Mouse (Mus musculus) spleen, adult 2 months (tissue): ENCODE results near the gene Inpp5f. TPM values are rescaled to one million over a fixed set of nuclear protein-coding genes. Genes with fewer than 3 reads are reported as not detected.

Source experiments
- DNase-seq, 2 experiments: peaks; one replicate each; pipeline versions ENCODE4 v3.0.0 to v3.0.0-alpha.2; 2012 to 2021; ENCODE audit warnings: low spot score in 2 of 2, low read depth in 1 of 2
- H3K27ac ChIP-seq: fragments of 200-500 bp; 2 replicates; pipeline ENCODE4 v1.5.1; 2012; ENCODE audit warnings: low read length, inconsistent platforms; ENCODE audit not compliant: insufficient read depth
- H3K27me3 ChIP-seq: fragments of 200-500 bp; 2 replicates; pipeline ENCODE4 v1.6.1; 2012; ENCODE audit warnings: mild to moderate bottlenecking, moderate library complexity, low read length, inconsistent platforms; ENCODE audit not compliant: control insufficient read depth, insufficient read depth
- H3K36me3 ChIP-seq: fragments of 200-500 bp; 2 replicates; pipeline ENCODE4 v1.6.1; 2012; ENCODE audit warnings: mild to moderate bottlenecking, low read length, inconsistent platforms; ENCODE audit not compliant: control insufficient read depth, insufficient read depth
- H3K4me1 ChIP-seq: fragments of 200-500 bp; 2 replicates; pipeline ENCODE4 v1.6.1; 2011; ENCODE audit warnings: inconsistent platforms; ENCODE audit not compliant: control insufficient read depth, insufficient read depth, insufficient read length
- H3K4me3 ChIP-seq: fragments of 200-500 bp; 2 replicates; pipeline ENCODE4 v1.5.1; 2011; ENCODE audit warnings: mild to moderate bottlenecking, inconsistent platforms; ENCODE audit not compliant: insufficient read depth, insufficient read length; ENCODE audit errors: extremely low read depth
- CTCF ChIP-seq: fragments of 200-500 bp; IDR thresholded peaks from 2 replicates; pipeline ENCODE4 v1.5.1; 2011; ENCODE audit warnings: mild to moderate bottlenecking, inconsistent platforms; ENCODE audit not compliant: insufficient read depth, insufficient read length, insufficient replicate concordance; ENCODE audit errors: extremely low read depth
- POLR2A ChIP-seq: fragments of 200-500 bp; IDR thresholded peaks from 2 replicates; pipeline ENCODE4 v1.6.1; 2011; ENCODE audit warnings: low read depth, low read length, inconsistent platforms
- WGBS: fragments of 180-500 bp; shearing (Covaris S2); methylation state at CpG from one replicate; pipeline ENCODE4 v1.1.7; 2018; 5-methylcytosine and 5-hydroxymethylcytosine counted together
- polyA plus RNA-seq: library from polyadenylated mRNA; depleted of rRNA; stranded (reverse); fragments of >200 nt; gene quantifications from 2 replicates; pipeline ENCODE4 v1.2.3, GENCODE M21; 2012

Gene Inpp5f
- polyA plus RNA-seq, 1 experiment = 6.8 TPM

DNA sequence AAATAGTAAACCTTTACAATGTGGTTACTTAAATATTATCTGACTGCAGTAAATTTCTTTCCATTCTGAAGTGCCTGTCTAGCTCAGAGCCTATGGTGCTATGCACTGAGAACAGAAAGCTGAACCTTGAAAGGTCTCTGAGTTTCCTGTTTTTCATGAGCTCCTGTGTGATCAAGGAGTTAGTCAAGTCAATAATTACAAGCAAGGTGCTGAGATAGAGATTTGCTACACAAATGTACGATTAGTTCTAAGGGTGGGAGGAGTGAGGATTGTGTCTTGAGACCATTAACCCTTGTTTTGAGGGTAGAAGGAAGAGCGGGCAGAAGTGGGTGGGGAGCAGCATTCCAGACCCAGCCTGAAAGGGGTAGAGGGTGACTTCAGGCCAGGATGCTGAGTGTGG lies 16.1 kb downstream of the Inpp5f start:
- Histone ChIP-seq H3K4me3 (no peak overlapping the region), H3K4me1 (peaks cover 26% of the 10 kb centered on the region), H3K27ac (peak overlapping the region; percentile 98), H3K27me3 (no peaks in the 10 kb centered on the region), H3K36me3 (no peaks in the 10 kb centered on the region)
- TF ChIP-seq POLR2A (no peak; the same call in 1 of the 2 replicates), CTCF (no peak)
- 46% methylated on average over 2 of the region's 2 CpGs for WGBS
- no peak for DNase-seq

DNA sequence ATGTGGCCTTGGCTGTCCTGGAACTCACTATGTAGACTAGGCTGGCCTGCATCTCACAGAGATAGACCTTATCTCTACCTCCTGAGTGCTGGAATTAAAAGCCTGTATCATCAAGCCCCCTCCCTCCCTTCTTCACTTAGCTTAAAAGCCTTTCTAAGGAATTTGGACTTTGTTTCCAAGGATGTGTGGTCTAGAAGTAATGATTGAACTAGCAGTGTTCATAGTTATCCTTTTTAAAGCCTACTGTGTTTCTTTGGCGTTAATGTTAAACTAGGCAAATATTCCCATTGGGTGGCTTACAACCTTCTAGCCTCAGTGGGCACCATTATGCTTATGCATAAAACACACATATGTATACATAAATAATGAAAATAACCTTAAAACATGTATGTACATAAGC lies 16.6 kb downstream of the Inpp5f start:
- peaks cover 28% of the 10 kb centered on the region for H3K4me1 ChIP-seq
- TF ChIP-seq POLR2A = no peak
- TF ChIP-seq CTCF = no peak
- 94% methylated on average over 1 of the region's 1 CpGs for whole genome bisulfite sequencing
- no peak overlapping the region for H3K4me3 ChIP-seq
- peak overlapping the region; percentile 98 for H3K27ac ChIP-seq
- H3K27me3 ChIP-seq = no peaks in the 10 kb centered on the region
- no peak for DNase-seq
- no peaks in the 10 kb centered on the region for H3K36me3 ChIP-seq

GRCm38 (mm10) chr7:128633156-128633555 lies 22.0 kb downstream of the Inpp5f start:
- peak; percentile 63 to 76 for DNase-seq
- H3K4me3 ChIP-seq = no peak overlapping the region
- WGBS = 6% methylated on average over 4 of the region's 4 CpGs

GRCm38 (mm10) chr7:128639925-128640485 lies 28.9 kb downstream of the Inpp5f start:
- Histone ChIP-seq H3K4me3 (no peak overlapping the region), H3K27ac (no peak overlapping the region), H3K27me3 (no peaks in the 10 kb centered on the region), H3K36me3 (0 out of 2 replicates have a peak, but pooled peaks cover 1% of the 10 kb centered on the region), H3K4me1 (no peaks in the 10 kb centered on the region)
- no peak for DNase-seq
- 86% methylated on average over 5 of the region's 5 CpGs for WGBS
- TF ChIP-seq POLR2A (no peak), CTCF (no peak)

More at GRCm38 (mm10) chr7:128633156-128633555, 22.0 kb downstream of the Inpp5f start:
- no peaks in the 10 kb centered on the region for H3K27me3 ChIP-seq
- peak overlapping the region; percentile 82 for H3K27ac ChIP-seq
- peaks cover 7% of the 10 kb centered on the region for H3K4me1 ChIP-seq
- TF ChIP-seq POLR2A (peak; percentile 4; the same call in 1 of the 2 replicates), CTCF (no peak)
- H3K36me3 ChIP-seq = no peaks in the 10 kb centered on the region

DNA sequence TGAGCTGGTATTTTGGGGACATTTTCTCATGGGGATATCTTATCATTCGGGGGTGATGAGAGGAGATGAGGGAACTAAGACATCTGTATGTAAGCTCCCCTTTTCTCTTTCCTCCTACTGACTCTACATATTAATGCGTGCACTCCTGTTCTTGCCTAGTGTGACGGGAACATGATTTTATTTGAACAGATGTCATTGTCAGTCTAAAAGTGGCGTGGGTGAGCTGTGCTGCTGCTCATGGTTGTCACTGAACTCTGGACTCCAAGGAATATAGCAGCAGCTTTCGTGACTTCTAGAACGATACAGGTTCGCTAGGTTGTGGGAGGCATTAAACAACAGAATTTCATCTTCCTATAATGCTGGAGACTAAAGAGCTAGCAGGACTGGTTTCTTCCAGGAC lies 30.4 kb downstream of the Inpp5f start:
- 0 out of 2 replicates have a peak, but pooled peaks cover 1% of the 10 kb centered on the region for H3K36me3 ChIP-seq
- 92% methylated on average over 7 of the region's 7 CpGs for WGBS
- no peaks in the 10 kb centered on the region for H3K27me3 ChIP-seq

DNA sequence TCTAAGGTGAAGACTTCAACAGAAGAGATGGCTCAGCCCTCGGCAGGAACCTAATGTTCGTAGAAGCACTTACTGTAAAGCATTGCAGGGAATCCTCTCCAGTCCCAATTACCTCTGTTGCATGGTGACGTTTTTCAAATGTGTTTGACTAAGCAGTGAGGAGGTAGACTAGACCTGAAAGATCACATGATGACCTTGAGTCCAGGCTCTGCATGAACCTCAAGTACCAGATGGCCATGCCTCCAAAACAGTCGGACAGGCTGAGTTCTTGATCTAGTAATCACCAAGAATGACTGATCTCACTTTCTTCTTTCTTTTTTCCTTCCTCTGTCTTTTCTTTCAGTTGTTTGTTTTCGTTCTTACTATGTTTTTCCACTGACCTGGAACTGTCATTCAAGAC lies 31.3 kb downstream of the Inpp5f start:
- Histone ChIP-seq H3K27me3 (no peaks in the 10 kb centered on the region), H3K4me1 (no peaks in the 10 kb centered on the region), H3K27ac (no peak overlapping the region), H3K36me3 (0 out of 2 replicates have a peak, but pooled peaks cover 1% of the 10 kb centered on the region), H3K4me3 (no peak overlapping the region)
- TF ChIP-seq CTCF (no peak), POLR2A (no peak)
- 85% methylated on average over 5 of the region's 5 CpGs for WGBS
- no peak for DNase-seq

More for the DNA sequence above, 30.4 kb downstream of the Inpp5f start:
- H3K4me1 ChIP-seq = no peaks in the 10 kb centered on the region
- H3K4me3 ChIP-seq = no peak overlapping the region
- DNase-seq = no peak
- TF ChIP-seq CTCF = no peak
- no peak overlapping the region for H3K27ac ChIP-seq

GRCm38 (mm10) chr7:128656970-128657369 lies 45.8 kb downstream of the Inpp5f start:
- Histone ChIP-seq H3K4me3 (no peak overlapping the region), H3K27me3 (no peaks in the 10 kb centered on the region), H3K4me1 (no peaks in the 10 kb centered on the region), H3K27ac (no peak overlapping the region), H3K36me3 (peaks cover 1% of the 10 kb centered on the region; the same call in 1 of the 2 replicates)
- no peak for DNase-seq
- 87% methylated on average over 1 of the region's 1 CpGs for WGBS
- TF ChIP-seq CTCF (no peak), POLR2A (no peak)
